Mouse (Mus musculus): ENCODE measurements around the gene Dctn3.
"Not testable (repeated sequence)": the region's sequence is repeated elsewhere in the genome, so short reads cannot be mapped to it uniquely, and the experiment has no call there.

Gene Dctn3

DNA sequence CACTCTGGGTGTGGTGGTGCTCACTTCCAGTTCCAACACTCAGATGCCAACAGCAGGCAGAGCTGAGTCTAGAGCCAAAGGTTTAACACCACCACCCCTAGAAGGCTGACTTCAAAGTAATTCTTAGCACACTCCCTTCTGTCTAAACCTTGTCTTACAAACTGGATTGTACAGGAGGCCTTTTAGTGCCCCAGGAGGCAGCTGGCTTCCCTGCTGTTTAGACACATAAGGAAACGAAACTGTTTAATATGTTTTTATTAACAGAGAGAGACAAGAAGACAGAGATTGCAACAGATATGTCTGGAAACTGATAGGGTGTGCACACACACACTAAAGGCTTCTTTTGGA, 15.3 kb upstream of the Dctn3 start:
- no peak for DNase-seq (ENCODE audit: low read depth, low spot score)

DNA sequence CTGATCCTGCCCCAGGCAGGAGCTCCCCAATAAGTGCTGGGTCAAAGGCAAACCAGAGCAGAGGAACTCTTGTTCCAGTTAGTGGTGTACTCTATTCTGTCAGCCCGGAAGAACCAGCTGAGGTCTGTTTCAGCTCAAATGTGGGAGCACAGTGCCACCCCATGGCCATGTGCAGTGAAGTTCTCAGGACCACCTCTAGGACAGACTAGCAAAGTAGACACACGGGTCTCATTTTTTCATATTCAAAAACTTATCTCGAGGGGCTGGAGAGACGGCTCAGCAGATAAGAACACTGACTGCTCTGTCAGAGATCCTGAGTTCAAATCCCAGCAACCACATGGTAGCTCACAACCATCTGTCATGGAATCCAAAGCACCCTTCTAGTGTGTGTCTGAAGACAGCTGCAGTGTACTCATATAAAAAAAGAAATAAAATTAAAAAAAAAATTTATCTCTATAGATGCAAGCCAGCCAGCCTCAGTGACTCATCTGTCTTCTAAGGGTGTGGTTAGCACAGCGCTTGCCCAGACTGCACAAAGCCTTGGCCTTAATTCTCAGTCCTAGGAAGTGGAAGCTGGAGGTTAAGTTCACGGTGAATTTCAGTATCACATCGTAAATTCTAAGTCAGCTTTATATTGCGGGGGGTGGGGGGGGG, 14.8 kb upstream of the Dctn3 start:
- DNase-seq (ENCODE audit: low read depth, low spot score): peak; percentile 81

GRCm38 (mm10) chr4:41731052-41731765, 8.2 kb upstream of the Dctn3 start, which contains the start of gene Arid3c:
Gene Arid3c (minus strand): TSS chr4:41731142.
- DNase-seq (ENCODE audit: low read depth, low spot score): peak; percentile 47

GRCm38 (mm10) chr4:41726826-41727621, 4.1 kb upstream of the Dctn3 start:
- no peak for DNase-seq (ENCODE audit: low read depth, low spot score)

- no peak for DNase-seq (ENCODE audit: low read depth, low spot score)
These were observed 6.1 kb downstream of the Dctn3 start for GRCm38 (mm10) chr4:41716834-41717233.

- peak; percentile 58 for DNase-seq (ENCODE audit: low read depth, low spot score)
These were observed 7.4 kb downstream of the Dctn3 start for GRCm38 (mm10) chr4:41715596-41715995.

- DNase-seq (ENCODE audit: low read depth, low spot score): no peak
These were observed 7.9 kb downstream of the Dctn3 start for GRCm38 (mm10) chr4:41715082-41715481.

DNA sequence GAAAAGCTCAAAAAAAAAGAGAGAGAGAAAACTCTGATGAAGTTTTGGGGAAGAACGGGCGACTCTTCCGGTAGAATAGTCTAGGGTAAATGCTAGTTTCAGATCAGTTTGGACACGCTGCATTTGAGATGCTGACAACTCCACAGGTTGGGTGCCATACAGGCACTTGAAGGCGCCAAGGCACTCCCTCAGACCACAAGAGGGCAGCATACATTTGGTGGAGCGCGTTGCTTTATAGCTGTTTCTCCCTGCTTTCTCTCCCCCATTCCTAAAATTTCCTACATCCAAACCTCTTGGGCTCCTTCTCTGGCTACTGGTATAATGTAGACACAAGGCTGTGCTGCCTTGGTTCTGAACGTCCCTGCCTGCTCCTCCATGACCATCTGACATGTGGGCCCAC, 8.7 kb downstream of the Dctn3 start:
- peak; percentile 71 for DNase-seq (ENCODE audit: low read depth, low spot score)

DNA sequence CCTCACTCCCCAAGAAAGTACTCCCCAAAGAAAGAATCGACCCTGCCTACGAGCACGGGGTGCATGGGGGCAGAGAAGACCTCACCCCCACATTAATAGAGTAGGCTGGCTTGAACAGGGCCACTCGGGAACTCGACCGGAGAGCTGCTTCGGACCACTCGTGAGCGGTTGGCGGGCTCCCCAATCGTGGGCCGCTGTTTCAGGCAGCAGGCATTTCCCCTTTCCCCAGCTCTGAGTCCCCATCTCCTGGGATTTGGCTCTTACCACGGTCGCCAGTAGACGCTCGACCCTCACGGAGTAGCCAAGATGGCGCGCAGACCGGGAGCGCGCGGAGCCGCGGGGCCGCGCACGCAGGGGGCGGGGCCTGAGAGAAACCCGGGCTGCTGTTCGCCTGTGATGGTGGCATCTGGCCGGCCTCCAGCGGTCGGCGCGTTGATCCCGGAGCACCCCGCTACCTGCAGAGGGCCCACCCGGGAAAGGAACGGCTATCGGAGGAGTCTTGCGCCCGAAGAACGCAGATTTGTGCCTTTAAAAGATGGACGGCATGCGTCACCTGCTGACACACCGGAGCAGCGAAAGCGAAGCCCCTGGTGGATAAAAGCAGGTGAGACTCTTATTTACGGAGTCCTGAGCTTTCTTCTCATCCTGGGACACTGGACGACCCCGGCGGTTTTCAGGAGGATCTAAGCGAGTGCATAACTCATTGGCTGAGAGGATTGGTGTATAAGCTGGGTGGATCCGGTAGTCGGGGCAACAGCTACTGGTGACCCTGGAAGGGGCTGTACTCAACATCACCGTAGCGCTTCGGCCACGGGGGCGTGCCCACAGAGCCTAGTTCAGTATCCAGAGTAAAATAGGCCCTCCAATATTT, 9.5 kb downstream of the Dctn3 start, which contains the start of gene Rpp25l:
Gene Rpp25l, minus strand, starts transcription at position 338 of the 871 bp plus-strand sequence.
- peak; percentile 89 for DNase-seq (ENCODE audit: low read depth, low spot score)

- DNase-seq (ENCODE audit: low read depth, low spot score): no peak
These were observed 10.4 kb downstream of the Dctn3 start for GRCm38 (mm10) chr4:41712421-41713196.

GRCm38 (mm10) chr4:41711705-41712375, 11.1 kb downstream of the Dctn3 start:
- no peak for DNase-seq (ENCODE audit: low read depth, low spot score)

DNA sequence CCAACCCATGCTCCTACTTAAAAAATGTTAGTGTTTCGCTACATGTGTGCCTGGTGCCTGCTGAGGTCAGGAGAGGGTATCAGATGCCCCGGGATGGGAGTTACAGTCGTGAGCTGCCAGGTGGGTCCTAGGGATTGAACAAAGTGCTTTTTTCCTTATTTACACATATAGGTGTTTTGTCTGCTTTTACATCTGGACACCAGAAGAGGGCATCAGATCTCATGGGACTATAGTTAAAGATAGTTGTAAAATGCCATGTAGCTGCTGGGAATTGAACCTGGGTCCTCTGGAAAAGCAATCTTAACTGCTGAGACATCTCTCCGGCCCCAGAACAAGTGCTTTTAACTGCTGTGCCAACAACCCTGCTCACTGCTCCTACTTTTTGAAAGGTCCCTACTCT, 12.7 kb downstream of the Dctn3 start:
- no peak for DNase-seq (ENCODE audit: low read depth, low spot score)

DNA sequence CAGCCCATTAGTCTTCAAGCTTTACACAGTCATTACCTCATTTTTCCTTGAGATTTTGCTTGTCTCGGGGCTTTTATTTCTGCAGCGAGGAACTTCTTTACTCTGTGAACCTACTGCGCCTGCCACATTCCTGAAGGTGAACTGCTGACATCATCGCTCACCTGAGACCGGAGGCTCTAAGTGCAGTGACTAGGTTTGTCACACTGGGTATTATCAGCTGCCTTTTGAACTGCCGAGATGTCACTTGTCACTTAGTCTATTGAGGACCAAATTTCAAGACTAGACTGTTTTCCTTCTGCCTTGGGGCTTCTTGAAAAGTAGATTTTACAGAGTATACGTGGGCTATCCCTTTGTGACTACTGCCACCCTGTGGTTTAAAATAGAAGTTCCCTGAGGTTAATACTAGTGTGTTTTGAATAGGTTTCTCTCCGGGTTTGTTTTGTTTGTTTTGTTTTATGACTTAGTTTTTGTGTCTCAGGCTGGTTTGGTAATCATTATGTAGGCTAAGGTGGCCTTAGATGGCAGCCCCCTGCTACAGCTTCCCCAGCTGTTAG, 14.7 kb downstream of the Dctn3 start:
- DNase-seq (ENCODE audit: low read depth, low spot score): peak; percentile 60

DNA sequence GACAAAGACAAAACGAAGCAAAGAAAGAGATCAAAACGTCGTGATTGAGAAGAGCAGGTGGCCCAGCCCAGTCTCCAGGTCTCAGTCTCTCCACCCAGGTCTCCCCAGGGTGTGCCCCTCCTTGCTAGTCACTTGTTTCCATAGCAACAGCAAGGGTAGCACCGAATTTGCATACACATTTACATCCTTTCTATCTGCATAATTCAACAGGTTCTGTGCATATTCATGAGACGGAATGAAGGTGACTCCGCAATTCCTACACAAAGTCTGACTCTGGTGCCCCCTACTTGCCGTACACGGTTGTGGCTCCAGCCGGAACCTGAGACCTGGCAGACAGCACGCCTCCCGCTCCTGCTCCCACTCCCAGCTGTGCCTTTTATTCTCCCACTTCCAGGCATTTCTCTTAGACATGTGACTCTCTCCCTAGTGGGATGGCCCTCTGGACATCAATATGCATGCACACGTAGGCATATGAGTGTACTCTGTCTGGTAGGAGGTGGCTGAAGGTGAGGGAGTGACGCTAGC, 15.9 kb downstream of the Dctn3 start:
- DNase-seq (ENCODE audit: low read depth, low spot score): peak; percentile 58

- DNase-seq (ENCODE audit: low read depth, low spot score): no peak
These were observed 16.8 kb downstream of the Dctn3 start for GRCm38 (mm10) chr4:41705922-41706754.

GRCm38 (mm10) chr4:41704651-41705050, 18.3 kb downstream of the Dctn3 start:
- no peak for DNase-seq (ENCODE audit: low read depth, low spot score)

DNA sequence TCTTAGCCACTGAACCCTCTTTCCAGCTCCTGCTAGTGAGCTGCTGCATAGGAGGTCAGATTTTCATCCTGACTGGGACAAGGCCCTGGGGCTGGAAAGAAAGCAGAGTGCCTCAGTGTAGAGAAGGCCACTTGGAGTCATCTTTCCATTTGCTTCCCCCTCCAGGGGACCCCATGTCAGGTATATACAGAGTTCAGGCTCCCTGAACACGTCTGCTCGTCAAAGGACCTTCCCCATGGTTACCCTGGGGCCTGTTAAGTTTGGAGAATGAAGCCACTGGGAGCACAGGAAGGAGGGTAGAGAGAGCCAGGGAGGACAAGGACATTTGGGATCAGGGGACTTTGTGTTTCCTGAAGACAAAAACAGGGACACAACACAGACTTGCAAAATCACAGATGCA, 20.7 kb downstream of the Dctn3 start:
- DNase-seq (ENCODE audit: low read depth, low spot score): not testable (repeated sequence)

GRCm38 (mm10) chr4:41700224-41700623, 22.7 kb downstream of the Dctn3 start:
- not testable (repeated sequence) for DNase-seq (ENCODE audit: low read depth, low spot score)

DNA sequence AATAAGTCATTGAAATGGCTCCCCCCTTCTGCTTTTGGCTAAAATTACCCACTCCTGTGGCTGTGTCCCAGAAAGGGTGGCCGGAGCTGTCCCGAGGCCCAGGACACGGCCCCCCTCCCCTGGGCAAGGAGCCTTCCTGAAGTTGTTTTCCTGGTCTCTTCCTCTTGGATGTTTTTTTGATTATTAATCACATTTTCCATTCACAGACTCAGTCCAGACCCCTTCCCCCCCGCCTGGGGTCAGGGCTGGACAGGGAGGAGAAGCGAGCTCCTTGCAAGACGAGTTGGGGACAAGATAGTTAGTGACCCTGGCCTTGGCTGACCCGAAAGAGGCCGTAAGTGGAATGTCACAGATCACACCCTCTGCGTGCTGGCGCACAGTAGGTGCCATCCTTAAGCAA, 23.2 kb downstream of the Dctn3 start, which contains the start of gene Il11ra1:
Gene Il11ra1, plus strand, starts transcription at position 207 of the 400 bp plus-strand sequence.
- DNase-seq (ENCODE audit: low read depth, low spot score): not testable (repeated sequence)

Data from CD4-positive helper T cell, adult 2 months (primary cell).